Mouse (Mus musculus) adrenal gland, adult 2 months (tissue): ENCODE measurements around the gene Gm49392. TPM values are rescaled to one million over a fixed set of nuclear protein-coding genes. Genes with fewer than 3 reads are reported as not detected.
A peak's percentile ranks its signal among the peaks of the same experiment; 100 is the strongest.
"Not testable (repeated sequence)": the region's sequence is repeated elsewhere in the genome, so short reads cannot be mapped to it uniquely, and the experiment has no call there.

ENCODE experiments used
- DNase-seq: peaks from one replicate; pipeline ENCODE4 v3.0.0; 2021
- long read RNA-seq: library from polyadenylated mRNA; stranded (forward); transcript quantifications from one replicate; pipeline ENCODE4 v2.0.0, GENCODE M21; 2021
- polyA plus RNA-seq: library from polyadenylated mRNA; depleted of rRNA; stranded (reverse); fragments of >200 nt; gene quantifications from 2 replicates; pipeline ENCODE4 v1.2.3, GENCODE M21; 2012; rRNA removed
- total RNA-seq, 2 experiments: library from RNA; stranded (reverse); gene quantifications; 2 replicates each; pipeline ENCODE4 v1.2.3; 2021

Gene Gm49392
- total RNA-seq (under 1 TPM in 1 of 2 experiments, not detected in 1; 0.61 TPM), polyA plus RNA-seq (0.15 TPM in 1 of 2 replicates, not detected in the other)
- long read RNA-seq: 0 reads

- DNase-seq: not testable (repeated sequence)
These were observed at the start of gene Gm49392 for GRCm38 (mm10) chr13:60896794-60897193. Gene Gm49392 (minus strand): TSS chr13:60896894.

GRCm38 (mm10) chr13:60941884-60942283, 45.2 kb upstream of the Gm49392 start, which contains the start of gene Tpbpa:
Gene Tpbpa (minus strand): TSS chr13:60941984.
- DNase-seq: not testable (repeated sequence)

- DNase-seq: peak; percentile 52
These were observed 39.8 kb upstream of the Gm49392 start, which contains the start of the genes Gm49391 and Ctla2a for GRCm38 (mm10) chr13:60936500-60936901. Gene Gm49391 (minus strand): TSS chr13:60936571. Gene Ctla2a (minus strand): TSS chr13:60936625.

- not testable (repeated sequence) for DNase-seq
These were observed 38.8 kb upstream of the Gm49392 start, which contains the start of gene Gm49393 for GRCm38 (mm10) chr13:60935490-60935889. Gene Gm49393 (minus strand): TSS chr13:60935590.

GRCm38 (mm10) chr13:60904780-60905179, 8.1 kb upstream of the Gm49392 start, which contains the start of gene Tpbpb:
Gene Tpbpb (minus strand): TSS chr13:60904880.
- DNase-seq: not testable (repeated sequence)

- peak; percentile 60 for DNase-seq
These were observed 634 bp upstream of the Gm49392 start, which contains the start of gene Ctla2b for GRCm38 (mm10) chr13:60897328-60897727. Gene Ctla2b (minus strand): TSS chr13:60897447.

GRCm38 (mm10) chr13:60895406-60896160, 1.1 kb downstream of the Gm49392 start:
- DNase-seq: no peak

GRCm38 (mm10) chr13:60892301-60892700, 4.4 kb downstream of the Gm49392 start:
- no peak for DNase-seq

- DNase-seq: peak; percentile 83
These were observed 32.4 kb downstream of the Gm49392 start, which contains the start of gene 4930486L24Rik for GRCm38 (mm10) chr13:60864281-60864680. Gene 4930486L24Rik (minus strand): TSS chr13:60864475.

- DNase-seq: no peak
These were observed 48.2 kb downstream of the Gm49392 start for GRCm38 (mm10) chr13:60848241-60849120.

GRCm38 (mm10) chr13:60843153-60843552, 53.5 kb downstream of the Gm49392 start:
- DNase-seq: no peak

GRCm38 (mm10) chr13:60842703-60843102, 54.0 kb downstream of the Gm49392 start:
- DNase-seq: no peak

- no peak for DNase-seq
These were observed 57.3 kb downstream of the Gm49392 start for GRCm38 (mm10) chr13:60839353-60839902.

- DNase-seq: peak; percentile 18
These were observed 70.6 kb downstream of the Gm49392 start for GRCm38 (mm10) chr13:60826052-60826451.

GRCm38 (mm10) chr13:60820486-60821175, 76.1 kb downstream of the Gm49392 start:
- no peak for DNase-seq

GRCm38 (mm10) chr13:60819469-60819868, 77.2 kb downstream of the Gm49392 start:
- peak; percentile 30 for DNase-seq

GRCm38 (mm10) chr13:60813722-60814121, 83.0 kb downstream of the Gm49392 start:
- DNase-seq: no peak

- no peak for DNase-seq
These were observed 83.9 kb downstream of the Gm49392 start for GRCm38 (mm10) chr13:60812768-60813167.

- no peak for DNase-seq
These were observed 87.0 kb downstream of the Gm49392 start for GRCm38 (mm10) chr13:60809690-60810089.

- DNase-seq: no peak
These were observed 93.9 kb downstream of the Gm49392 start, which contains the start of gene Ctsll3 for GRCm38 (mm10) chr13:60802749-60803148. Gene Ctsll3 (minus strand): TSS chr13:60802849.
